Mouse (Mus musculus) T-helper 17 cell (primary cell): ENCODE results near the gene Dscaml1.

Experiments
- in situ Hi-C, 2 experiments: fragments of 300-600 bp; cut with MboI, MseI; formaldehyde crosslinking; loops; 1 replicate in 1 of 2; 2 replicates in 1 of 2; pipeline ENCODE4 v1.15.1; 2025; ENCODE audit warnings: high pct_unique_total_duplicates in 2 of 2

Gene Dscaml1

DNA sequence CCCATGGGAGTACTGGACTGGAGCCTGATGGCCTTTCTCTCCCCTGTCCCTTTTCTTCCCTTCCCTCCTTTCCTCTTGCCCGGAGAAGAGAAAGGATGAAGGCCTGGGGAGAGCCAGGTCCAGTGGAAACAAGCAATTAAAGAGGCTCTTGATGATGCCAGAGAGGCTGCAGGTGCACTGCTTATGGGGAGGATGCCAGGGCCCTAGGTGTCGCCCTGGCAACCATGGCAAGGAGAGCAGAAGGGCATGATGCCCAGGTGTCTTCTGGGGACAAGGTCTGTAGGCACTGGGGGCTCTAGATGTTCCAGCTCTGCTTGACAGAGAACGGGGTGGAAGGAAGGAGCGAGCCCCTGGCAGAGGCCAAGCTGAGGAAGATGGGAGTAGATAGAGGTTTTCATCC is 23.2 kb downstream of the Dscaml1 start:
- in situ Hi-C loops: no loop called here

DNA sequence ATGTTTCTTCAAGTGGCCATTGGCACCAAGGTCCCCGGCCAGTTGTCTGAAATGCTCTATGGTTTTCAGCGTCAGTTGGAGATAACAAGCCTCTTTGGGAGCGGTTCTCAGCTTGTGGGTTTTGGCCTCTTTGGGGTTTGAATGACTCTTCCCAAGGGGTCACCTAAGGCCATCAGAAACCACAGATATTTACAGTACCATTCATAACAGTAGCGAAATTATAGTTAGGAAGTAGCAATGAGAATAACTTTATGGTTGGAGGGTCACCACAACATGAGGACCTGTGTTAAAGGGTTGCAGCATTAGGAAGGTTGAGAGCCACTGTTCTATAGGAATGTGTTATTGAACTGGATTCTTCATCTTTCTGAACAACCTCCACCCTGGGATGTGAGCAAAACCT is 24.9 kb downstream of the Dscaml1 start:
- in situ Hi-C loops: no loop called here

DNA sequence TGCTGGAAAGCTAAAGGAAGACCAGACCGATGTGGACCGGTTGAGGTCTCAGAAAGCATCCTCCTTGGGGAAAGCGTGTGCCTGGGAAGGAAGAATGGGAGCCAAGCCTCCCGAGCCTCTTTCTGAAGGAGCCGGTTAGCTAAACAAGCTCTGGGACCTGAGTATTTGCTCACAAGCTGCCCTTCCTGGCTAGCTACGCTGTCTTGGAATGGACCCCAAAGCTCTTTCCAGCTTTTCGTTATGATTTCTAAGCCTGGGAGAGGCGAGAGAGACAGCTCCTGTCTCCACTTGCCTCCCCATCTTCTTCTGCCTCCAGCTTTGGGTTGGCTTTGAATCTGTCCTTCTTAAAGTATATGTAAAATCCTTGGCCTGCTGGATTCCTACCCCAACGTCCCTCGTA is 27.6 kb downstream of the Dscaml1 start:
- in situ Hi-C loops: no loop called here

DNA sequence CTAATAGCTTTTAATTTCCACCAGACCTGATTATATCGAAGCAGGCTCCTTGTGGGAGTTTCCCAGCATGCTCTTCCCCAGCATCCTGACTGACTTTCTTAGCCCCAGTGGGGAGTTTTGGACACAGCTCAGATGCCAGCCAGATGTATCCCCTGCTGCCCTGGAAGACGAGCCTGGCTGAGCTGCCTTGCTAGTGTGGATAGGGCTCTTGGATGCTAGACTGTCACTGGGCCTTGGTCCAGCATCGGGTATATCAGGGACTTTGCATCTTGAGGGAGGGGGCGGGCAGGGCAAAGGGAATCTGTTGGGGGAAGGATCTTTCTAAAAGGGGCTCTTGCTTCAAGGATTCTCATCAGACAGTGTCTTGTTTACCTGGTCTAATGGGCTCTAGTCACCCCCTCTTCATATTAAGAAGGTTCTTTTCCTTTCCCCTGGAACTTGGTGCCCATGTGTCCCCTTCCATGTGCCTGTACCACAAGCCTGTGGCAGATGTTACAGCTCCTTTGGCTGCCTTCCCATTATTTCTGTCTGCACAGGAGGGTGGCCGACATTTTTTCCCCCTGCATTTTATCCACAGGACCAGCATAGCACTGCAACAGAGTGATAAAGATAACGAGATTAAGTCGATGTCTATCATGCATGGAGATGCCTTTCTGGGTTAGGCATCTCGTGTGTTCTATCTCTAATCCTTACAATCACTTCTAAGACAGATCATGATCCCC is 28.6 kb downstream of the Dscaml1 start:
- in situ Hi-C loops: no loop called here

DNA sequence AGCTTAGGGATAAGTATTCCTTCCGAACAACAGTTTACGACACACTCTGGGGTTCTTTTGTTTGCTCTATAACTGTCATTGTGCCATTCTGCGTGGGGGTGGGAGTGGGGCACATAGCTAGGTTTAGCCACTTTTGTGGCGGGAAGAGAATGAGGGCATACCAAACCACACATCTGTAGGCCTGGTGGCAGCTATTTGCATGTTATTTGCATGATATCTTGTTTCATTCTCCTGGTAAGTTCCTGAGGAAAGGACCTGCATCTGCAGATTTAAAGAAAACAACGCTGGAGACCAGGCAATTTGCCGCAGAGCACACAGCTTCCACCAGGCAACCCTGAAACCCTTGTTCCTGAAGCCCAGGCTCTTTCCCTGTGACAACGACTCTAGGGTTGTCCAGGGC is 30.8 kb downstream of the Dscaml1 start:
- in situ Hi-C loops: no loop called here

DNA sequence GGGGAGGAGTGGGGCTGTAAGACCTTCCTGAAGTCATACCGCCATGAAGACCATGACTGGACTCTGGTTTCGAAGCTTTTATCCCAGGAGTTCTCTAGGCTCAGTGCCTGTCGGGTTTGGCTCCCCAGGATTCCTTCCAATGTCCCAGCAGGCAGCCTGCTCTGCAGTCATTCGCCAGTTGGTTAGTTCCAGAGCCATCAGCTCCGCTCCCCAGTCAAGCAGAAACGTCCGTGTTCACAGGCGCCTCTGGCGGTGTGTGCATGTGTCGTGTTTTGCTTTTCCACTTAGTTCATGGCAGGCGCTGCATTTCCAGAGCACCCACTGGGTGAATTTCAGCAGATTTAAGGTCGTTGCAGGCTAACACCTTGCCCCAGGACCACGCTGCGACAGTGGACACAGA is 31.9 kb downstream of the Dscaml1 start:
- in situ Hi-C loops: no loop called here

DNA sequence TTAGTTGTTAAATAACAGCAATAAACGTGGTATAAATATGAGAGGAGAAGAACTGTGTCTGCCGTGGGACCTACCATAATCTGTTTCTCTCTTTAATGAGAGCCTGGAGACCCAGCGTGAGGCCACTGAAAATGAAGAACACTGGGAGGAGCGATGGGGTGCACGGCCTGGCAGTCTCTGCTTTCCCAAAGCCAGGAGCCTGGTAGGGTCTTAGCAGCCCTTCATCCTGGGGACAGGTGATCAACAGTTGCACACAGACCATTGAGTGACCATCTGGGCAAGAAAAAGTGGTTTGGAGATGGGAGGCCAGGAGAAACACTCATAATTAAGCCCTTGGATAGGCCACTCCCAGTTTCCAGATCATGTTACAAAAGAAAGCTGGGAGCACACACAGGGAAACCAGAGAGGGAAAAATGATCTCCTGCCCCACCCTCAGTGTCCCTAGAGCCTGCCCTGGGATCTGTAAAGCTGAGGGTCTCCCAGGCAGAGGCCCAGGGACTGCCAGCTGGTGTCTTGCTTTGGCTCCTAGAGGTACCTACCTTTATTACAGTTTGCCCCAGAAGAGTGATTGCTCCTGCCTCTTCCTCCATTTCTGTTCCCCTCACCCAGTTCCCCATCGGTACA is 39.1 kb downstream of the Dscaml1 start:
- in situ Hi-C loops: no loop called here

DNA sequence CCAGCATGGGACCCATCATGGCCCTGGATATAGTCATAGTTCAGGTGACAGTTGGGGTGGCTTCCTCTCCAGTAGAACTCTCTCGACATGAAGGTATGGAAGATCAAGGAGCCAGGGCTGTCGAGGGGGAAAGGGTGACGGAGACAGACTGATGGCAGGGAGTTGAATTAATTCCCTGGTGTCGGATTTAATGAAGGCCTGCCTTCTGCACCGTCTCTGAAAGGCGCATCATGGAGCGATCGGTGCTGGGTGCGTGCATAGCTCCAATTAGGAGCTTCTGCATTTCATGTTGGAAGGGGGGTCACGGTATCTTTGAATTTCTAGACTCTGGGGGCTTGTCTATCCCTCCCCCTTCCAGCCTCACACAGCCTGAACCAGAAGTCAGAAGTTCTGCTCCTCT is 41.8 kb downstream of the Dscaml1 start:
- in situ Hi-C loops: no loop called here

DNA sequence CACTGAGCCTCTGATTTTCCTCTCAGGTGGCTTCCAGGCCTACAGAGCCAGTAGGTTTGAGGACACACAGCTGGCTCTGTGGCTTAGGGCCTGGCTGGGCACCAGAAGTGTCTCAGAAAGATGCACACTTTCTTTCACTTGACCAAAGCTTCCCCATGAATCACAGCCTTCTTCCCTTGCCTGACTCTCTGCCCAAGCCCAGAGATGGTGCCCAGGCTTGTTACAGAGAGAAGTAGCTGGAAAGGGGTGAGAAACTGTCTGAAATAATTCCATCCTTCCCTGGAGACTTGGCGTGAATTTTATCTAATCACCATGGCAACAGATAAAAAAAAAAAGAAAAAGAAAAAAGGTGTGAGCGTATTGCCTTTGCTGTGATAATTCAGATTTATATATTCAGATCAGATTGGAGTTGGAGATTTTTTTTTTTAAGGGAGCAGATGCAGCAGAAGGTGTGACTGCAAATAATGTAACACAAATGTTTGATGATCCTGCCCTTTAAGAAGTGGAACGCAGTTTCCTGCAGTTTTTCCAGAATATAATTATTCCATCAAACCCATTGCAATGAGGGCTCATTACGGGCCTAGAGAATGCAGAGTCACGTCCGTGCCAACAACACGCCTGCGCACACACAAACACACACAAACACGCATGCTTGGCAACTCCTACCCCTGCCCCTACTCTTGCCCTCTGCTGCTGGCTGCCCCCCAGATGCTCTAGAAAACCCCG is 44.5 kb downstream of the Dscaml1 start:
- in situ Hi-C loops: no loop called here

DNA sequence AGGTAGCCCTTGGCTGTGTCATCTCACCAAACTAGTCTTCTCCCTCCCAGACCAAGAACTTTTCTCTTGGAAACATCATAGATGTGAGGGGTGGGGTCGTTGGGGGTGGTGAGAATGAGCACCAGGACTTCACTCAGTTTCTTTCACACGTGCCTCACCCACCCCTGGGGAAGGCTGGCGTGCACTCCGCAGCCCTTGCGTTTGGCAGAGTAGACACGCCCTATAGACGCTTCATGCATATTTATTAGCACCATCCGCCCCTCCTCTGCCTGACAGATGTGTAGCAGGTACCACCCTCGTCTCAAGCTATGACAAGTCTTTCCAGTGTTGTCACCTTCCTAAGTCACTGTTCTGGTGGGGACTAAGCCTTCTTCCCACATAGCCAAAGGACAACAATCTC is 45.3 kb downstream of the Dscaml1 start:
- in situ Hi-C loops: no loop called here

DNA sequence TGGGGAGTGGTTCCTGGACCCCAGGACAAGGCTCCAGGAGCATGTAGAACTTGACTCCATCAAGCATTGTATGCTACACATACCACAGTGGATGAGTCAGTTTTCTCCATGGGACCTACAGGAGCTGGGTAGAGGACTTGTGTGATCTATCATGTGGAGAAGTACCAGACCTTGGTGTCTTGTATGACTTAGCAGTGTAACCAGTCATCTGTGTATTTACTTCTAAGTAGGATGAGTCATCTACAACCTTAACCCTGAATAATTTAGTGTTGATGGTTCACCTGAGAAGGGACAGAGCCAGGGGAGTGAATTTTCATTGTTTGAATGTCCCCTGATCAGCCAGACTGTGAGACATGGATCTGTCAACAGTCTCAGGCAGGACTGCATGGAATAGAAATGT is 48.4 kb downstream of the Dscaml1 start:
- in situ Hi-C loops: no loop called here

DNA sequence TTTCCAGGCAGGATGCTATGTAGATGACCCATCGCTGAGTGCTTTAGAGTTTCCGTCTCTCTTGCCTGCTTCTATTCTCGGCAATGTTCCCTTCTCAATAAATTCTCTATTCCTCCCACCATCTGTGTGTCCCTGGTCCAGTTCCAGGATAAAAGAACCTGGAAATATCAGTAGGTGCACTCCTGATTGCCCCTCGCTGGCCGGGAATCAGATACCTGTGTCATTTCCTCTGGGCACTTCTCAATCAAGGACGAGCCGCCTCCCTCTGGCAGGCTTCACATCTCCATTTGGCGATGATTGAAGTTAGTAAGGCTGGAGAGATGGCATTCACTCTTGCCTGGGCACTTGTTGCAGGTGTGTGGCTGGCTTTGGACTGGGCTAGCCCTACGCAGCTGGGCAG is 54.5 kb downstream of the Dscaml1 start:
- in situ Hi-C loops: loop anchor here in 1 of 2 experiments (10.0 kb wide), 1 partner anchor 1606 kb away; no protein-coding TSS in a partner anchor

DNA sequence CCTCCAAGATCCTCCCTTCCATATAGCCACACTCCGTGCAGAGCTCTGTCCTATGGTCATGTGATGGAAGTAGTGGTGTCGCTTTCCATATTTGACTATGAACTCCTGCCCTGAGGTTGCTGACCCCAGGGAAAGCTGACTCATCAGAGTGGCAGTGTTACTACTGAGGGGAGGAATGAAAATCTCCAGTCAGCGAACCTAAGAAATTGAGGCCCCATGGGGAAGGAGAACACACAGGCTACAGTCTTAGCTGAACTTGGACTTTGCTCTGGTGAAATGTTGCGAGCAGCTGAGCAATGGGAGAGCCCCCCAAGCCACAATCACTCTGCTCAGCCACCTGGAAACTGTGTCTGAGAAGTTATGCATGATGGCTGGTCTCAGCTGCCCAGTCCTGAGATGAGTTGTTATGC is 60.2 kb downstream of the Dscaml1 start:
- in situ Hi-C loops: loop anchor here in 1 of 2 experiments (10.0 kb wide), 1 partner anchor 1612 kb away; no protein-coding TSS in a partner anchor

DNA sequence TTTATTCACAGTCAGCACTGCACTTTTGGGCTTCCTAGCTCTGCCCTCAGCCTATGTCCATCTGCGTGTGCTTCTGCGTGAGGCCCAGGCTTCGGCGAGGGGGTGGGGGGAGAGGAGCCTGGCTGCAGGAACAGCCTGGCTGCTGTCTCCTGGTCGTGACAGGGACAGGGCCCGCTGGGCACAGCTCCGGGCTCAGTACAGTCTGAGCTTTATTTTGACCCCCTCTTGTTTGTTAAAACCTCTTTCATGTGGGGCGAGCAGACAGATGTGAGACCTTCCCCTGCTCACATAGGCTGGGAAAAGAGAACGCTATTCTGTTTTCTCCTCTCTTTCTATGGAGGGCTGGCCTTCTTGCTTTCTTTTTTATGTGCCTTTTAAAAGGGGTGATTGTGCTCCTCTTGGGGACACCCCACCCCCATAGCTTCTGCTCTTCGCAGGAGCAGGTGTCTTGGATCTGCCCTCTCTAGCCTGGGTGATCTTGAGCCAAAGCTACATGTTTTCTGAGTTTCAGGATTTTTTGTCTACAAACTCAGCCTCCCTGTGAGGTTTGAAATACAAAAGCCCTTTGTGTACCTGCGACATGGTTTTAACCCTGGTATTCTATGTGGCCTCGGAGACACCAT is 60.9 kb downstream of the Dscaml1 start:
- in situ Hi-C loops: loop anchor here in 1 of 2 experiments (10.0 kb wide), 1 partner anchor 1612 kb away; no protein-coding TSS in a partner anchor

DNA sequence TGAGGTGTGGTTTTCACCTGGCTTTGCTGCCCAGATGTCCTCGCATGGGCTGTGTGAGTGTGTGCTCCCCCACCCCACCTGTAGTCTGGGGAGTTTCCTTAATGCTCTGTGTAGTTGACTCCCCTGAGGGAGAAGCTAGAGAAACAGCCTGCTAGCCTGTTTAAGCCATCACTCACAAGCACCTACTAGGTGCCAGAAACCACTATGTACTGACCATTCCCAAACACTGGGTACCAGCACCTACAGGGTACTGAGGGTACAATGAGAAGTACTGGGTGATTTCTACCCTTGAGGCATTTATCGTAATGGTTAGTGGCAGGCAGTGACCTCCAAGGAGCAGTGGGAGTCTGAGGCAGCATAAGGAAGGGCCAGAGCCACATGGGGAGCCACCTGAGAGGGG is 64.5 kb downstream of the Dscaml1 start:
- in situ Hi-C loops: no loop called here

DNA sequence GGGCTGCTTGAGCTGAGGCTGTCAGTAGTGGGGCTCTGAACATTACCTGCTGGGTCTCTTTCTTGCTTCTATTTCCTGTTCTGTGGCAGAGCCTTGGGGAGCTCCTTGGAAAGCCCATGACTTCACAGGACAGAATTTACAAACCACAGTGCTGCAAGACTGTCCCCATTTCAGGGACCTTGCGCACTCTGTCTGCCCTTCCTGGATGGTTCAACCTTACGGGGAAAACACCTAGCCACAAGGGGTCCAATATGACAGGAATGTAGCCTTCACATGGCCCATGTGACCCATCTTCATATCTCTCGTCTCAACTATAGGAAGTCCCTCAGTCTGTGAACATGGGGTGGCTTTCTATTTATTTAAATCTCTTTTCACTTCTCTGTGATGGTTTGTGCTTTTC is 68.5 kb downstream of the Dscaml1 start:
- in situ Hi-C loops: no loop called here

DNA sequence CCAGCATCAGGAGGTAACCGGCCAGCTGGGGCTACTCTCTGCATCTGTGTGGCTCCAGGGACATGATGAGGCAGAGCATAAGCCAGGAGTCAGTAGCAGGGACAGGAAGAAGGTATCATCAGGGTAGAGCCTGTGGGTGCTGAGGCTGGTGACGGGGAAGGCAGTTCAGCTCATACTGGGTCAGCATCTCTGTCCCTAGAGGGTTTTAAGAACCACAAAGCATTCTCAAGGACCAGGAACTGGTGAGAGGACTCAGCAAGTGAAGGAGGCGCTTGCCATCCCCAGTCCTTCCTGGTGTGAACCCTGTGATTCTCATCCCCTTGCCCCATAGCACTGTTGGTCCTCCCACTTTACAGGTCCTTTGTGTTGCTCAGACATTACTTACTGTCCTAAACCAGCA is 69.9 kb downstream of the Dscaml1 start:
- in situ Hi-C loops: no loop called here

DNA sequence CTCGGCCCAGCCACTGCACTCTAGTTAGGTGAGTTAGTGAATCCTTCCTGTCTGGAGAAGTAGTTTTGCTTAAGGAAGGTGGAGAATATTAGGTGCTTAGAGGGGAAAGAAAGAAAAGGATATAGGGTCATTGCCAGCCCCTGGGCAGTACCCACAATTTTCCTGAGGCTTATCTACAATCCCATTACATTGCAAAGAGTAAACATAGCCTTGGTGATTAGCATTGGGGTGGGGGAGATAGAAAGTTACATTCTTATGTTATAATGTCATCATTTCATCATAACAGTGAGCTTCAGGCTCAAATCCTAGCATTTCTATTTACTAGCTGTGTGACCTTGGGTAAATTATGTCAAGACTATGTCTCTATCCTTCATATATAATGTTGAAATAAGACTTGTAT is 70.5 kb downstream of the Dscaml1 start:
- in situ Hi-C loops: no loop called here

DNA sequence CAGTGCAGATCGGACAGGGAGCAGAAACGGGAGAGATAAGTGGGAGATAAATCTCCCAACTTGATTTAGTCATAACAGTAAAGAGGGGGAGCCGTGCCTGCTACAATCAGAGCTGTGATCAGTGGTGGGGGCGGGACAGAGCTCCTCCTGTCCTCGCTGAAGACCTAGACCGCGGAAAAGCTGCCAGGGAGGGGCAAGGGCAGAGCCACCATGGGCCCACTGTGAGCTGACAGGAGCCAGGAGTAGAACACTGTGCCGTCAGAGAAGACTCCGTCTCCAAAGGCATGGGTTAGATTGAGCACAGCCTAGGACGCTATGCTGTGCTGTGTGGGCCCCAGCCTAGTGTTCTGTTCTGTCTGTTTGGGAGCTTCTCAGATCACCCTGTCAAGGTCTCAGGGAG is 72.8 kb downstream of the Dscaml1 start:
- in situ Hi-C loops: no loop called here

DNA sequence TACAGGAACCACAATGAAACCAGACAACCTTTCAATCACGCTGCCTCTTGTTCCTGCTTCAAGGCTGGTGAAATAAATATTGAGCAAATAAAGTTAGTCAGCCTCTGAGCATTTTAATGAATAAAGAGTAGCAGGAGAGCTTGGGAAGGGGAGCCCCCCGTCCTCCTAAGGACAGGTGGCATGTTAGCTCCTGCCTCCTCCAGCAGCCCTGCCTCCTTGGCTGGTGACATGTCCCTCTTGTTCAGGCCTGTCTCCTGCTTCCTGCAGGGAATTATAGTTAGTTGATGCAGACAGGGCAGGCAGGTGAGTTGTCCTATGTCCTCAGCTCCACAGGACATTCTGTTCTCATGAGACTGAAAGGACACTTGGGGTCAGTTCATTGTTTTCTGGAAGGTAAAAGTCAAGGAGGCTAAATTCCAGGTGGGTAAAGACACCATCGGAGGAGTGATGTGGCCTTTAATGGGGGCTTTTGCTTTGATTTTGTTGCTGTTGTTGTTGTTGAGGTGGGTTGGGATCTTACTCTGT is 73.7 kb downstream of the Dscaml1 start:
- in situ Hi-C loops: no loop called here

DNA sequence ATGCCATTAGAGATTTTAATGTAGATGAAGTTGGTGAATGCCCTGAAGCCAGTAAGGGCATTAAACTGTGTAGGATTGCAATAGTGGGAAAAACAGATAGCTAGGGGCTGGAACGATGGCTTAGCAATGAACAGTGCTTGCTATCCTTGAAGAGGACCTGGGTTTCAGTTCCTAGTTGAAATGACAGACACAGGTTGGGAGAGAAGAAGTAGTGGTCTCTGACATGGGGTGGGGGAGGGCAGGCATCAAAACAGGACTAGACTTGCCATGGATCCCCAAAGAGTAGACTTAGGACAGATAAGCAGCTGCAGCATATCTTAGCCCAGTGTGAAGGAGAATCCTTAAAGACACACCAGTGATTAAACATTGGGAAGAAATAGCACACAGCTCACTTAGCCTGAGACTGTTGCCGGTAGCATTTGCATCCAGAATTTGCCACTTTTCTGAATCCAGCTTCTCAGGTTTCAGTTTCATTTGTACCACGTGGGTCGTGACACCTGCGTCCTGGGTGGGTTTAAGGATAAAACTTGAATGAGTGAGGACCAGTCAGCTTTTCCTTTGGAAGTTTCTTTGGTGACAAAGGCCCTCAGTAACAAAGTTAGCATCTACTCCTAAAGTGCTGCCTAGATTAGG is 75.0 kb downstream of the Dscaml1 start:
- in situ Hi-C loops: no loop called here
